Mouse (Mus musculus): ENCODE data around the gene Tbl3. TPM values are rescaled to one million over a fixed set of nuclear protein-coding genes. Genes with fewer than 3 reads are reported as not detected.
A peak's percentile ranks its signal among the peaks of the same experiment; 100 is the strongest.
"Not testable (repeated sequence)": the region's sequence is repeated elsewhere in the genome, so short reads cannot be mapped to it uniquely, and the experiment has no call there.

Tbl3 gene
- polyA plus RNA-seq, 1 experiment from 2014 or later = 167 TPM

- 92% methylated on average over 24 of the region's 24 CpGs for WGBS
- DNase-seq (ENCODE audit: extremely low spot score, low spot score) = no peak
- H3K36me3 ChIP-seq (replicated peaks) = peaks cover 75% of the 10 kb centered on the region
Measured at GRCm38 (mm10) chr17:24677500-24678080, 29.9 kb downstream of the Tbl3 start.

GRCm38 (mm10) chr17:24676877-24677276, 30.6 kb downstream of the Tbl3 start:
- H3K27ac ChIP-seq = no peak overlapping the region
- WGBS = 96% methylated on average over 5 of the region's 5 CpGs
- H3K36me3 ChIP-seq (replicated peaks) = peaks cover 70% of the 10 kb centered on the region
- no peaks in the 10 kb centered on the region for H3K27me3 ChIP-seq (ENCODE audit: poor library complexity, severe bottlenecking)
- no peak for DNase-seq (ENCODE audit: extremely low spot score, low spot score)
- H3K4me3 ChIP-seq = no peak overlapping the region
- H3K4me1 ChIP-seq = peaks cover 16% of the 10 kb centered on the region
- no peaks in the 10 kb centered on the region for H3K9me3 ChIP-seq

More at GRCm38 (mm10) chr17:24677500-24678080, 29.9 kb downstream of the Tbl3 start:
- peaks cover 9% of the 10 kb centered on the region for H3K4me1 ChIP-seq
- H3K27me3 ChIP-seq (ENCODE audit: poor library complexity, severe bottlenecking) = no peaks in the 10 kb centered on the region
- H3K27ac ChIP-seq = no peak overlapping the region
- no peaks in the 10 kb centered on the region for H3K9me3 ChIP-seq
- no peak overlapping the region for H3K4me3 ChIP-seq

GRCm38 (mm10) chr17:24676187-24676586, 31.3 kb downstream of the Tbl3 start:
- Histone ChIP-seq H3K27ac (no peak overlapping the region), H3K9me3 (no peaks in the 10 kb centered on the region), H3K36me3 (replicated peaks) (peaks cover 63% of the 10 kb centered on the region), H3K4me3 (no peak overlapping the region), H3K27me3 (ENCODE audit: poor library complexity, severe bottlenecking) (no peaks in the 10 kb centered on the region), H3K4me1 (peaks cover 23% of the 10 kb centered on the region)
- 61% methylated on average over 2 of the region's 2 CpGs for WGBS
- DNase-seq (ENCODE audit: extremely low spot score, low spot score) = peak; percentile 63

- Histone ChIP-seq H3K27me3 (ENCODE audit: poor library complexity, severe bottlenecking) (no peaks in the 10 kb centered on the region), H3K27ac (no peak overlapping the region), H3K4me1 (peaks cover 35% of the 10 kb centered on the region), H3K36me3 (replicated peaks) (peaks cover 44% of the 10 kb centered on the region), H3K9me3 (no peaks in the 10 kb centered on the region), H3K4me3 (no peak overlapping the region)
- no peak for DNase-seq (ENCODE audit: extremely low spot score, low spot score)
- WGBS = 93% methylated on average over 7 of the region's 7 CpGs
Measured at GRCm38 (mm10) chr17:24674277-24674676, 33.2 kb downstream of the Tbl3 start.

GRCm38 (mm10) chr17:24672141-24672540, 35.3 kb downstream of the Tbl3 start:
- Histone ChIP-seq H3K27ac (no peak overlapping the region), H3K36me3 (replicated peaks) (peaks cover 22% of the 10 kb centered on the region), H3K27me3 (ENCODE audit: poor library complexity, severe bottlenecking) (no peaks in the 10 kb centered on the region), H3K4me3 (peak overlapping the region; percentile 32; the same call in 1 of the 2 replicates), H3K4me1 (peaks cover 44% of the 10 kb centered on the region), H3K9me3 (no peaks in the 10 kb centered on the region)
- 34% methylated on average over 5 of the region's 5 CpGs for WGBS
- DNase-seq (ENCODE audit: extremely low spot score, low spot score) = no peak

GRCm38 (mm10) chr17:24671346-24671745, 36.1 kb downstream of the Tbl3 start:
- WGBS = 73% methylated on average over 5 of the region's 5 CpGs

GRCm38 (mm10) chr17:24670246-24670844, 37.1 kb downstream of the Tbl3 start:
- no peak for DNase-seq (ENCODE audit: extremely low spot score, low spot score)
- peak overlapping the region; percentile 96 for H3K27ac ChIP-seq

More at GRCm38 (mm10) chr17:24671346-24671745, 36.1 kb downstream of the Tbl3 start:
- Histone ChIP-seq H3K4me1 (peaks cover 44% of the 10 kb centered on the region), H3K27ac (no peak overlapping the region), H3K27me3 (ENCODE audit: poor library complexity, severe bottlenecking) (no peaks in the 10 kb centered on the region), H3K9me3 (no peaks in the 10 kb centered on the region), H3K36me3 (replicated peaks) (peaks cover 14% of the 10 kb centered on the region), H3K4me3 (peak overlapping the region; percentile 100)
- no peak for DNase-seq (ENCODE audit: extremely low spot score, low spot score)

GRCm38 (mm10) chr17:24669545-24670245, 37.8 kb downstream of the Tbl3 start, which contains the start of gene Zfp598:
Gene Zfp598, plus strand, starts transcription at chr17:24669687.
- WGBS = under 1% methylated on average over 80 of the region's 80 CpGs
- peak; percentile 93 for DNase-seq (ENCODE audit: extremely low spot score, low spot score)
- Histone ChIP-seq H3K36me3 (replicated peaks) (peaks cover 13% of the 10 kb centered on the region), H3K27ac (peak within 1 kb of the TSS; percentile 96), H3K4me1 (peaks cover 44% of the 10 kb centered on the region), H3K9me3 (no peaks in the 10 kb centered on the region), H3K27me3 (ENCODE audit: poor library complexity, severe bottlenecking) (no peaks in the 10 kb centered on the region), H3K4me3 (peak within 1 kb of the TSS; percentile 100)

More at GRCm38 (mm10) chr17:24670246-24670844, 37.1 kb downstream of the Tbl3 start:
- peaks cover 44% of the 10 kb centered on the region for H3K4me1 ChIP-seq
- 16% methylated on average over 8 of the region's 8 CpGs for WGBS
- no peaks in the 10 kb centered on the region for H3K9me3 ChIP-seq
- H3K4me3 ChIP-seq = peak overlapping the region; percentile 100
- H3K36me3 ChIP-seq (replicated peaks) = peaks cover 13% of the 10 kb centered on the region
- no peaks in the 10 kb centered on the region for H3K27me3 ChIP-seq (ENCODE audit: poor library complexity, severe bottlenecking)

GRCm38 (mm10) chr17:24669214-24669544, 38.3 kb downstream of the Tbl3 start:
- DNase-seq (ENCODE audit: extremely low spot score, low spot score); H3K27me3 ChIP-seq (ENCODE audit: poor library complexity, severe bottlenecking); H3K9me3 ChIP-seq: not testable (repeated sequence)
- Histone ChIP-seq H3K27ac (peak overlapping the region; percentile 96), H3K4me3 (peak overlapping the region; percentile 100), H3K36me3 (replicated peaks) (peaks cover 13% of the 10 kb centered on the region), H3K4me1 (peaks cover 44% of the 10 kb centered on the region)
- 12% methylated on average over 15 of the region's 15 CpGs for WGBS

- peaks cover 33% of the 10 kb centered on the region for H3K4me1 ChIP-seq
- H3K36me3 ChIP-seq (replicated peaks) = peaks cover 2% of the 10 kb centered on the region; the same call in 1 of the 2 replicates
- no peak overlapping the region for H3K27ac ChIP-seq
- WGBS = 36% methylated on average over 6 of the region's 6 CpGs
- no peaks in the 10 kb centered on the region for H3K9me3 ChIP-seq
- H3K4me3 ChIP-seq = no peak overlapping the region
- no peaks in the 10 kb centered on the region for H3K27me3 ChIP-seq (ENCODE audit: poor library complexity, severe bottlenecking)
- no peak for DNase-seq (ENCODE audit: extremely low spot score, low spot score)
Measured at GRCm38 (mm10) chr17:24667416-24667815, 40.0 kb downstream of the Tbl3 start.

GRCm38 (mm10) chr17:24667011-24667410, 40.4 kb downstream of the Tbl3 start:
- not testable (repeated sequence) for H3K9me3 ChIP-seq; DNase-seq (ENCODE audit: extremely low spot score, low spot score); H3K27ac ChIP-seq; H3K36me3 ChIP-seq (replicated peaks); H3K27me3 ChIP-seq (ENCODE audit: poor library complexity, severe bottlenecking); H3K4me3 ChIP-seq
- 72% methylated on average over 7 of the region's 7 CpGs for WGBS
- peaks cover 29% of the 10 kb centered on the region for H3K4me1 ChIP-seq

- peak within 1 kb of the TSS; percentile 57; the same call in 1 of the 2 replicates for H3K27ac ChIP-seq
- 1% methylated on average over 47 of the region's 47 CpGs for WGBS
- peaks cover 70% of the 10 kb centered on the region for H3K27me3 ChIP-seq (ENCODE audit: poor library complexity, severe bottlenecking)
Measured at GRCm38 (mm10) chr17:24658017-24658758, 49.3 kb downstream of the Tbl3 start, which contains the start of gene Npw. Gene Npw, minus strand, starts transcription at chr17:24658457.

More at GRCm38 (mm10) chr17:24658017-24658758, 49.3 kb downstream of the Tbl3 start, which contains the start of gene Npw:
- DNase-seq (ENCODE audit: extremely low spot score, low spot score) = peak; percentile 38
- H3K4me1 ChIP-seq = peaks cover 23% of the 10 kb centered on the region
- no peaks in the 10 kb centered on the region for H3K9me3 ChIP-seq
- H3K4me3 ChIP-seq = peak within 1 kb of the TSS; percentile 58
- H3K36me3 ChIP-seq (replicated peaks) = no peaks in the 10 kb centered on the region

Data from forebrain, embryonic 10.5 days (tissue).